Mouse (Mus musculus) liver, embryonic 11.5 days (tissue): ENCODE measurements around the gene Slc16a14. TPM values are rescaled to one million over a fixed set of nuclear protein-coding genes. Genes with fewer than 3 reads are reported as not detected.
A peak's percentile ranks its signal among the peaks of the same experiment; 100 is the strongest.

Experiments used
- ATAC-seq: fragments of 200-750 bp; cut with Nextera tagmentation; replicated peaks from 2 replicates; pipeline ENCODE4 v1.8.0; 2017; ENCODE audit warnings: moderate number of reproducible peaks, mild to moderate bottlenecking, moderate TSS enrichment, moderate library complexity; ENCODE audit not compliant: low FRiP score
- DNase-seq: peaks from one replicate; pipeline ENCODE4 v3.0.0-alpha.2; 2017; ENCODE audit warnings: low spot score
- H3K27ac ChIP-seq: fragments of 300-500 bp; sonication (generic); 2 replicates; pipeline ENCODE4 v1.5.1; 2014; ENCODE audit warnings: mild to moderate bottlenecking, low read depth, low read length, control low read depth
- H3K27me3 ChIP-seq: fragments of 300-500 bp; sonication (generic); replicated peaks from 2 replicates; pipeline ENCODE4 v1.6.1; 2014; ENCODE audit warnings: low read length, mixed read lengths; ENCODE audit not compliant: control insufficient read depth, insufficient read depth
- H3K36me3 ChIP-seq: fragments of 300-500 bp; sonication (generic); 2 replicates; pipeline ENCODE4 v1.6.1; 2014; ENCODE audit warnings: mild to moderate bottlenecking, low read length, moderate library complexity, mixed read lengths; ENCODE audit not compliant: control insufficient read depth, insufficient read depth
- H3K4me1 ChIP-seq: fragments of 300-500 bp; sonication (generic); replicated peaks from 2 replicates; pipeline ENCODE4 v1.6.1; 2014; ENCODE audit warnings: low read length, mixed read lengths; ENCODE audit not compliant: control insufficient read depth, insufficient read depth
- H3K4me2 ChIP-seq: fragments of 300-500 bp; sonication (generic); 2 replicates; pipeline ENCODE4 v1.6.1; 2014; ENCODE audit warnings: mild to moderate bottlenecking, control low read depth, moderate library complexity
- H3K4me3 ChIP-seq: fragments of 300-500 bp; sonication (generic); 2 replicates; pipeline ENCODE4 v1.5.1; 2014; ENCODE audit warnings: low read depth, low read length, control low read depth
- H3K9ac ChIP-seq: fragments of 300-500 bp; sonication (generic); 2 replicates; pipeline ENCODE4 v1.6.1; 2014; ENCODE audit warnings: low read depth, low read length, control low read depth
- H3K9me3 ChIP-seq: fragments of 300-500 bp; sonication (generic); 2 replicates; pipeline ENCODE4 v1.6.1; 2016; ENCODE audit warnings: low read length, inconsistent platforms, mixed read lengths; ENCODE audit not compliant: control insufficient read depth
- WGBS: fragments of 180-500 bp; shearing (Covaris S2); extraction: QIAGEN DNeasy Blood & Tissue Kit; methylation state at CpG from one replicate; pipeline ENCODE4 v1.1.7; 2014; 5-methylcytosine and 5-hydroxymethylcytosine counted together
- polyA plus RNA-seq: library from polyadenylated mRNA; unstranded; fragments of >200 nt; fragmentation: Nextera tagmentation; extraction: Ambion mirVana; gene quantifications from 2 replicates; pipeline ENCODE4 v1.2.1, GENCODE M21; 2014

Slc16a14 gene
- polyA plus RNA-seq, 1 experiment from 2014 or later = 0.08 TPM

DNA sequence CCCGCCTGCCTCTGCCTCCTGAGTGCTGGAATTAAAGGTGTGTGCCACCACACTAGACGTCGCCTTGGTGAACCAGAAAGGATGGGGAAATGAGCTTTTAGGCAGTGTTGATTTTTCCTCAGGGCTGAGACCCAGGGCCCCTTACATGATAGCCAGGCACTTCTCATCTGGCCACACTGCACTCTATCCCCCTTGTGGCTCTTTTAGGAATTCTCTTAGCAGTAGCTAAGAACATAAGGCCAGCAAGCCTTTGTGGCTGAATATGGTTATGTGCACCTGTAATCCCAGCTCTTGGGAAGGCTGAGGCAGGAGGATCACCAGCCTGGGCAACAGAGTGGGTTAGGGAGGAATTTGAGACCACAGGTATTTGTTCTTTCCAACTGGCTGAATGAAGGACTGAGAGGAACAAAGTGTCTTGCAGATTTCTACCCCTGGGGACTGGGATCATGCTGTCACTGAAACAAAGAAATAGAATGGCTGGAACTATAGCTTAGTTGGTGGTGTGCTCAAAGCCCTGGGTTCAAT, 68.2 kb downstream of the Slc16a14 start:
- Histone ChIP-seq H3K4me3 (no peak overlapping the region), H3K27me3 (no peaks in the 10 kb centered on the region), H3K36me3 (no peaks in the 10 kb centered on the region), H3K4me1 (no peaks in the 10 kb centered on the region), H3K9ac (no peak overlapping the region), H3K4me2 (no peak overlapping the region), H3K27ac (no peak overlapping the region), H3K9me3 (no peaks in the 10 kb centered on the region)
- no peak for ATAC-seq
- 95% methylated on average over 3 of the region's 3 CpGs for WGBS
- no peak for DNase-seq

DNA sequence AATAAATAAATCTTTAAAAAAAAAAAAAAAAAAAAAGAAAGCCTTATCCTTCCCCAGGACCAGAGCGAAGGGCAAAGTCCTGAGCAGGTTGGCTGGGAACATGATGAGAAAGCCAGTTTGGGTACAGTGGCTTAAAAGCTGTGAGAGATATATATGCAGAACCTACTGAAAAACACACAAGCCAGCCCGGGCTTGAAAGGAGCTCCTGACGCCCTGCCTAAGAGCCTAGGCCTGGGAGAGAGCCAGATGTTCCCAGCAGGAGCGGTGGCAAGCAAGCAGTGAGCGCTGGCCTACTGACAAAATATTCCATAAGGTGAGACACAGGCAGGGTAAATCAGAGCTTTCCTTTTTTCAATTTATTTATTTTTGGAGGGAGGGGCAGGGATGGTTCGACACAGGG, 68.7 kb downstream of the Slc16a14 start:
- ATAC-seq (no peak), DNase-seq (no peak)
- no peaks in the 10 kb centered on the region for H3K9me3 ChIP-seq
- peaks cover 2% of the 10 kb centered on the region; the same call in 1 of the 2 replicates for H3K4me1 ChIP-seq
- no peak overlapping the region for H3K4me3 ChIP-seq
- H3K36me3 ChIP-seq = no peaks in the 10 kb centered on the region
- no peaks in the 10 kb centered on the region for H3K27me3 ChIP-seq
- H3K27ac ChIP-seq = no peak overlapping the region
- H3K4me2 ChIP-seq = no peak overlapping the region
- WGBS = 93% methylated on average over 6 of the region's 6 CpGs
- no peak overlapping the region for H3K9ac ChIP-seq

DNA sequence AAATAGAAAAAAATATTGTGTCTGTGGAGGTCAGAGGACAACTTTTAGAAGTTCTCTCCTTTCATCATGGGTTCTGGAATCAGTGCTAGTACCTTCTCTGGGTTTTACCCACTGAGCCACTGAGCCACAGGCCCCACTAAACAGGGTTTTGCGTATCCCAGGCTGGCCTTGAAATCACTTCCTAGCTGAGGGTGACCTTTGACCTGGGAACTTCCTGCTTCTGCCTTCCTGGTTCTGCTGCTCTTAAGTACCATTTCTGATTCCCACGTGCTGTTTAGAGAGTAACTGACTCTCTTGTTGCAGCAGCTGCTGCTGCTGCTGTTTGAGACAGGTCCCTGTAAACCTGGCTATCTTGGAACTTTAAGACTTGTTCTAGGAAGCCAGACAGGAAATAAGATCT, 70.3 kb downstream of the Slc16a14 start:
- no peak for DNase-seq
- Histone ChIP-seq H3K27ac (no peak overlapping the region), H3K9me3 (no peaks in the 10 kb centered on the region), H3K4me3 (no peak overlapping the region), H3K4me2 (no peak overlapping the region), H3K27me3 (no peaks in the 10 kb centered on the region), H3K36me3 (no peaks in the 10 kb centered on the region), H3K9ac (no peak overlapping the region), H3K4me1 (peaks cover 12% of the 10 kb centered on the region; the same call in 1 of the 2 replicates)
- no peak for ATAC-seq
- 53% methylated on average over 2 of the region's 2 CpGs for WGBS

DNA sequence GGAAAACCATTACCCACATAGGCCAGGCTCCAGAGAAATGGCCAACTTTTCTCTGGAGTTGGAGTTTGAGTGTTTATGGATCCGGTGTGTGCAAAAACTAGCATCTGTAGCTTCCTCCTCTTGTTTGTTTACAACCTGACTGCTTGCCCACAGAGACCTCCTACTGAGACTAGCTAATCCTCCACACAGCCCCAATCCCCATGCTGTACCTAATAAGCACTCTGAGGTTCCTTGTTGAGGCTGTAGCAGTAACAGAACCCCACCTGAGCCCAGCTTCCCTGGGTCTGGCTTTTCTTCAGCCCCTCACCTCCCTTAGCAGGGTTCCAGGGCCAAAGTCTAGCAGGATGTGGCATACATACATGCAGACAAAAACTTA, 73.7 kb downstream of the Slc16a14 start:
- Histone ChIP-seq H3K4me2 (no peak overlapping the region), H3K27ac (no peak overlapping the region), H3K27me3 (no peaks in the 10 kb centered on the region), H3K36me3 (no peaks in the 10 kb centered on the region), H3K9ac (no peak overlapping the region), H3K9me3 (no peaks in the 10 kb centered on the region), H3K4me3 (no peak overlapping the region), H3K4me1 (peaks cover 12% of the 10 kb centered on the region; the same call in 1 of the 2 replicates)
- 56% methylated on average over 1 of the region's 1 CpGs for WGBS
- no peak for ATAC-seq
- no peak for DNase-seq

DNA sequence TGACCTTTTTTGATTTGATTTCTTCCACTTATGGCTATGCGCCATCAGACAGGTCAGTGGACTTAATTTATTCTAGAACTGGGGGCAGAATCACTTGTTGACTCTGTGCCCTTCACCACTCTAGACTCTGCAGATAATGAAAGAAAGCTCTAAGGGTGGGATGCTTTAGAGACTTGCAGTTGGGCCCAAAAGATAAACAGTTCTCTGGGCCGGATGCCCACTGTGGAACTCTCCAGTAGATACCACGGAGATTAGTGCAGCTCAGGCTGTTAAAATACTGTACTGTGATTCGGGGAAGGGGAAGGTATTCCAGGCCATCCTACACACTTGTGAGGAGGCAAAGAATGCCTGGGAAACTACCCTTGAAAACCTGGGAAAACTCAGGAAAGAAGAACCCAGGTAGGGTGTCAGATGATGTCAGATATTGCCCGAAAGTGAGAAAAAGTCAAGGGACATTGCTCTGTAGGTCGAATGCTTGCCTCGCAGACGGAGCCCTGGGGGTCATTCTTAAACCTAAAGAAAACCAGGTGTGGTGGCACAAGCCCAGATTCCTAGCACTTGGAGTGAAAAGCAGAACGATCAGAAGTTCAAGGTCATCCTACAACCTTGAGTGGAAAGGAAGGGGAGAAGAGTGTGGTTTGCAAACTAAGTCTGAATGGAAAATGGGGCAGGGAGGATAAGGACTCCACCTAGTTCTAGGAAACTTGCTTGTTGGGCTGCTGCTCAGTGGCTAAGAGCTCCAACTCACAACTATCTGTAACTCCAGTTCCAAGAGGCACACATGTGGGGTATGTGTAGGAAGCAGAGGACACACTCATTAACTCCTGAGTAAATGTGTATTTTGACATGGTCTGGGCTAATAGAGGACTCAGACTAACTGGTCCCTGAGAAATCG, 74.3 kb downstream of the Slc16a14 start:
- Histone ChIP-seq H3K36me3 (no peaks in the 10 kb centered on the region), H3K4me1 (peaks cover 12% of the 10 kb centered on the region; the same call in 1 of the 2 replicates), H3K27me3 (no peaks in the 10 kb centered on the region), H3K9me3 (no peaks in the 10 kb centered on the region), H3K9ac (no peak overlapping the region), H3K27ac (no peak overlapping the region), H3K4me3 (no peak overlapping the region), H3K4me2 (no peak overlapping the region)
- DNase-seq (no peak), ATAC-seq (peak; percentile 77)
- 63% methylated on average over 10 of the region's 10 CpGs for WGBS

DNA sequence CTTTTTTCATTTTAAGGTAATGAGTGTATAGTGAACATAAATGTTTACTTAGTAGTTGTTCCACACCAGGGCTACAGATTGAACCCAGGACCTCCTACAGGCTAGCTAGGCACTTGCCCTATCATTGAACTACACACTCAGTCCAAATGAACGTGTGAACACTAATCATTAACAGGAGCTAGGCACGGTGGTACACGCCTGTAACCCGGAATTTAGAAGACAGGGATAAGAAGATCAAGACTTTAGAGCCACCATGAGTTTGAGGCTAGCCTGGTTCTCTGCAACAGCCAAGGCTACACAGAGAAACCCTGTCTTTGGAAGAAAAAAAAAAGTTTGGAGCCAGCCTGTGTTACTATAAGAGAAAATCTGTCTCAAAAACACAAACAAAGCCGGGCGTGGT, 75.3 kb downstream of the Slc16a14 start:
- H3K9me3 ChIP-seq = no peaks in the 10 kb centered on the region
- peaks cover 12% of the 10 kb centered on the region; the same call in 1 of the 2 replicates for H3K4me1 ChIP-seq
- 81% methylated on average over 6 of the region's 6 CpGs for WGBS
- ATAC-seq (no peak), DNase-seq (no peak)
- H3K4me3 ChIP-seq = no peak overlapping the region
- no peak overlapping the region for H3K27ac ChIP-seq
- no peaks in the 10 kb centered on the region for H3K27me3 ChIP-seq
- H3K36me3 ChIP-seq = no peaks in the 10 kb centered on the region
- H3K9ac ChIP-seq = no peak overlapping the region
- no peak overlapping the region for H3K4me2 ChIP-seq

Other genes with a start within 250 kb of the Slc16a14 start
- 0.32 and 0.38 TPM in 2 replicates for gene Dner, start 238.9 kb downstream of the Slc16a14 start, polyA plus RNA-seq
- 10.2 and 10.4 TPM in 2 replicates for gene Fbxo36, start 95.3 kb downstream of the Slc16a14 start, polyA plus RNA-seq
- 75.9 and 78.1 TPM in 2 replicates for gene Trip12, start 94.6 kb downstream of the Slc16a14 start, polyA plus RNA-seq
- gene Gm10553, start 165.0 kb upstream of the Slc16a14 start, polyA plus RNA-seq = not detected in 2 replicates
- gene A530032D15Rik, start 174.7 kb upstream of the Slc16a14 start, polyA plus RNA-seq = not detected in 2 replicates